ENCODE assay signal across 8 mouse cellular contexts in the genomic region with DNA sequence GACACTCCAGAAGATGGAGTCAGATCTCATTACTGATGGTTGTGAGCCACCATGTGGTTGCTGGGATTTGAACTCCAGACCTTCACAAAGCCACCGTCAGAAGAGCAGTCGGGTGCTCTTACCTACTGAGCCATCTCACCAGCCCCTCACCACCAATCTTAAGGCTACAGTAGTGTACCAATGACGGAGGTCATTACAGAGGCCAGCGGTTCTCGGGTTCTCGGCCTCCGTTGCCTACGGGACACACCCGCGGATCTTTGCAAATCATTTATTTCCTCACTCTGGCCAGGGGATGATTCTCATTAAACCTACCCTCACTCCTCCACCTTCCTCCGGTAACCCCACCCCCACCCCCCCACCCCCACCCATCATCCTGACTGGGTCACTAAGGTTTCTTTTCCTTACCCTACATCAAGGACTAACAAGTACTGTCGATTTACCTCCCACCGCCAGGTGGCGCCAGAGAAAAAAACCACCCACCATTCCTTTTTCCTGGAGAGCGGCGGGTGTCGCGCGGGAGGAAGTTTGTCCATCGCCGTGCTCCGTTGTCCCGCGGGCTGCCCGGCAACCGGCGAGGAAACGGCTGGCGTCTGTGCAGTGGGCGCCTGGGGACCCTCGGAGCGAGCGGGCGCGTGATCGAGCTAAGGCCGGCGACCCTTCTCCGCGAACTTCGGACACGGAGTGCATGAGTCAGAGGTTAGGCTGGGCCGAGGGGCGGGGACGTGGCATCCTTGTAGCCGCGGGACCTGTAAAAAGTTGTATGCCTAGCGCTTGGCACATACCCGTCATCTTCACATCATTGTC. TPM values are rescaled to one million over a fixed set of nuclear protein-coding genes. Genes with fewer than 3 reads are reported as not detected.
DNase-seq lines count a peak whose midpoint lies in the region; ATAC-seq and TF ChIP-seq lines count a peak whose summit lies in the region.

A gene (plus strand): TSS at position 496 of the 804 bp plus-strand sequence.

- peak within 1 kb of the TSS; percentile 95 for H3K9ac ChIP-seq in MEL (ENCODE audit: control insufficient read depth, low read depth, low read length, poor library complexity, severe bottlenecking)
- peak within 1 kb of the TSS; percentile 87 for H3K9ac ChIP-seq in lung, embryonic 16.5 days (ENCODE audit: low read length)

- H3K4me3 ChIP-seq in MEL (ENCODE audit: control insufficient read depth in 1 of 2, insufficient read depth in 1 of 2, low read depth in 2 of 2, low read length in 2 of 2), result peak within 1 kb of the TSS; percentile 94 to 99
- H3K4me3 ChIP-seq in cerebellum, adult 2 months (replicated peaks; ENCODE audit: insufficient read depth, low read depth, low read length), result peak within 1 kb of the TSS; percentile 95
- peak within 1 kb of the TSS; percentile 94 for H3K4me3 ChIP-seq in lung, embryonic 16.5 days (ENCODE audit: low read length)

- H3K27ac ChIP-seq in MEL (ENCODE audit: control insufficient read depth, low read depth, low read length), result 0 out of 2 replicates have a peak within 1 kb of the TSS, but pooled peaks have one; percentile 11
- peak within 1 kb of the TSS; percentile 18 for H3K27ac ChIP-seq in cerebellum, adult 2 months (ENCODE audit: insufficient read depth, low read length)
- no peak within 1 kb of the TSS for H3K27ac ChIP-seq in lung, embryonic 16.5 days (ENCODE audit: low read length)

- peak; percentile 41 to 74; a peak in 1 of 4 replicates for TF ChIP-seq POLR2A in MEL (IDR thresholded peaks at IDR 0.05; ENCODE audit: control insufficient read depth in 1 of 2, insufficient read depth in 1 of 2, low read depth in 1 of 2, low read length in 2 of 2, poor library complexity in 1 of 2)
- peak; percentile 49; the same call in 1 of the 2 replicates for TF ChIP-seq POLR2A in cerebellum, adult 2 months (IDR thresholded peaks at IDR 0.05; ENCODE audit: borderline replicate concordance, insufficient read depth, low read length)

- H3K4me2 ChIP-seq in lung, embryonic 16.5 days (ENCODE audit: low read depth, low read length), result peak within 1 kb of the TSS; percentile 57

- H3K79me2 ChIP-seq in MEL (ENCODE audit: control insufficient read depth, insufficient read depth, low read length, poor library complexity), result peaks cover 7% of the 10 kb centered on the region

- peak; percentile 34 to 84 for ATAC-seq in hematopoietic stem cell, adult 5-6 weeks (replicated peaks in 1 of 2; ENCODE audit: insufficient read depth in 1 of 2, low FRiP score in 2 of 2, low TSS enrichment in 1 of 2, low read depth in 1 of 2, poor library complexity in 2 of 2, severe bottlenecking in 2 of 2)
- ATAC-seq in lung, embryonic 16.5 days (ENCODE audit: low read depth), result peak; percentile 73

- H3K27me3 ChIP-seq in MEL (ENCODE audit: control insufficient read depth in 1 of 2, insufficient read depth in 2 of 2, low read length in 2 of 2), result no peaks in the 10 kb centered on the region
- no peaks in the 10 kb centered on the region for H3K27me3 ChIP-seq in cerebellum, adult 2 months (ENCODE audit: control insufficient read depth, insufficient read depth, low read length)
- no peaks in the 10 kb centered on the region for H3K27me3 ChIP-seq in lung, embryonic 16.5 days (ENCODE audit: control insufficient read depth, insufficient read depth, low read depth, low read length)

- 6% methylated on average over 49 of the region's 49 CpGs for WGBS in cerebellum, adult 2 months
- whole genome bisulfite sequencing in lung, embryonic 16.5 days, result 5% methylated on average over 49 of the region's 49 CpGs

- peak; percentile 96 for DNase-seq in MEL (ENCODE audit: low read depth, low spot score)
- DNase-seq in cerebellum, adult 2 months, result peak; percentile 92 to 96
- DNase-seq in forelimb bud, embryonic 11.5 days (ENCODE audit: low read depth, low spot score), result peak; percentile 97
- DNase-seq in layer of hippocampus, adult 9-10 months (ENCODE audit: low spot score), result peak; percentile 67
- DNase-seq in ovary, postnatal 10 days (ENCODE audit: low spot score), result peak; percentile 90
- peak; percentile 86 to 95 for DNase-seq in thymus, postnatal 10 days (ENCODE audit: low spot score in 2 of 2)

- peak; percentile 47 to 78 (median 76); a peak in 5 of 6 replicates for TF ChIP-seq CTCF in MEL (IDR thresholded peaks at IDR 0.05 in 2 of 3, conservative IDR thresholded peaks at IDR 0.05 in 1 of 3; ENCODE audit: control insufficient read depth in 1 of 3, insufficient read depth in 1 of 3, low read depth in 2 of 3, low read length in 3 of 3, poor library complexity in 1 of 3, severe bottlenecking in 1 of 3)
- peak; percentile 74 for TF ChIP-seq CTCF in cerebellum, adult 2 months (IDR thresholded peaks at IDR 0.05; ENCODE audit: borderline replicate concordance, insufficient read depth, low read depth, low read length)

- peak; percentile 2; the same call in 1 of the 2 replicates for TF ChIP-seq RAD21 in MEL (IDR thresholded peaks at IDR 0.05; ENCODE audit: low read depth, low read length)

- H3K36me3 ChIP-seq in MEL (ENCODE audit: control insufficient read depth in 1 of 2, insufficient read depth in 2 of 2, low read length in 2 of 2), result no peaks in the 10 kb centered on the region
- peaks cover 13% of the 10 kb centered on the region for H3K36me3 ChIP-seq in lung, embryonic 16.5 days (ENCODE audit: control insufficient read depth, insufficient read depth, low read length)

- H3K9me3 ChIP-seq in MEL (replicated peaks; ENCODE audit: insufficient read depth, low read length), result no peaks in the 10 kb centered on the region
- no peaks in the 10 kb centered on the region for H3K9me3 ChIP-seq in lung, embryonic 16.5 days (ENCODE audit: control insufficient read depth, low read length)

- peaks cover 0 to 5% of the 10 kb centered on the region in 2 experiments; a peak in 3 of 4 replicates for H3K4me1 ChIP-seq in MEL (ENCODE audit: control insufficient read depth in 1 of 2, insufficient read depth in 2 of 2, low read length in 2 of 2)
- H3K4me1 ChIP-seq in cerebellum, adult 2 months (ENCODE audit: control insufficient read depth, insufficient read depth, low read length), result peaks cover 8% of the 10 kb centered on the region; the same call in 1 of the 2 replicates
- peaks cover 6% of the 10 kb centered on the region for H3K4me1 ChIP-seq in lung, embryonic 16.5 days (replicated peaks; ENCODE audit: control insufficient read depth, insufficient read depth, low read length)

- peak in 1 of 2 experiments; percentile 25; a peak in 1 of 4 replicates for TF ChIP-seq EP300 in MEL (IDR thresholded peaks at IDR 0.05; ENCODE audit: low read depth in 1 of 2, low read length in 2 of 2)

TF ChIP-seq in MEL, 35 proteins besides CTCF, POLR2A, EP300 and RAD21 (continues in another document):
- TF ChIP-seq ETS1 (IDR thresholded peaks at IDR 0.05; ENCODE audit: low read depth, low read length) (no peak), ZNF384 (IDR thresholded peaks at IDR 0.05; ENCODE audit: low read depth, low read length) (no peak), JUND (IDR thresholded peaks at IDR 0.05; ENCODE audit: low read depth, low read length) (no peak), ZKSCAN1 (IDR thresholded peaks at IDR 0.05; ENCODE audit: low read depth, low read length) (no peak), NRF1 (IDR thresholded peaks at IDR 0.05; ENCODE audit: insufficient read depth, low read depth, low read length, poor library complexity, severe bottlenecking) (no peak), USF1 (IDR thresholded peaks at IDR 0.05; ENCODE audit: low read depth, low read length) (peak; percentile 39; the same call in 1 of the 2 replicates), UBTF (IDR thresholded peaks at IDR 0.05; ENCODE audit: borderline replicate concordance, insufficient read depth, low read depth, low read length) (no peak), ZC3H11A (IDR thresholded peaks at IDR 0.05; ENCODE audit: low read depth, low read length) (no peak), BHLHE40 (IDR thresholded peaks at IDR 0.05; ENCODE audit: borderline replicate concordance, low read depth, low read length) (no peak), SIN3A (IDR thresholded peaks at IDR 0.05; ENCODE audit: low read length) (peak; percentile 96), MAFK (IDR thresholded peaks at IDR 0.05; ENCODE audit: borderline replicate concordance, low read depth, low read length) (no peak), CHD1 (IDR thresholded peaks at IDR 0.05; ENCODE audit: low read depth, low read length) (no peak), USF2 (IDR thresholded peaks at IDR 0.05; ENCODE audit: borderline replicate concordance in 1 of 2, insufficient read depth in 1 of 2, low read depth in 1 of 2, low read length in 2 of 2) (no peak), POLR2AphosphoS5 (IDR thresholded peaks at IDR 0.05; ENCODE audit: borderline replicate concordance, low read depth, low read length) (no peak), NELFE (IDR thresholded peaks at IDR 0.05; ENCODE audit: low read depth, low read length) (peak; percentile 76), HCFC1 (IDR thresholded peaks at IDR 0.05; ENCODE audit: low read depth, low read length) (peak; percentile 90), ELF1 (IDR thresholded peaks at IDR 0.05; ENCODE audit: low read depth, low read length) (peak; percentile 83), MAZ (IDR thresholded peaks at IDR 0.05; ENCODE audit: low read depth, low read length) (peak; percentile 46; the same call in 1 of the 2 replicates), ZMIZ1 (IDR thresholded peaks at IDR 0.05; ENCODE audit: low read depth, low read length) (no peak), POLR2AphosphoS2 (IDR thresholded peaks at IDR 0.05; ENCODE audit: low read length) (0 out of 2 replicates have a peak, but pooled peaks have one; percentile 43), TBP (IDR thresholded peaks at IDR 0.05; ENCODE audit: low read depth, low read length) (peak; percentile 36; the same call in 1 of the 2 replicates), MXI1 (IDR thresholded peaks at IDR 0.05; ENCODE audit: low read depth, low read length) (peak; percentile 87), MEF2A (IDR thresholded peaks at IDR 0.05; ENCODE audit: extremely low read depth, insufficient replicate concordance, low read depth, low read length, poor library complexity, severe bottlenecking) (no peak), SMC3 (IDR thresholded peaks at IDR 0.05; ENCODE audit: low read depth, low read length) (peak; percentile 42; the same call in 1 of the 2 replicates), CHD2 (IDR thresholded peaks at IDR 0.05; ENCODE audit: low read length) (no peak), MAX (IDR thresholded peaks at IDR 0.05; ENCODE audit: low read length) (no peak; the same call in 1 of the 2 replicates), E2F4 (IDR thresholded peaks at IDR 0.05; ENCODE audit: borderline replicate concordance, low read depth, low read length) (no peak)

RNA-seq across cellular contexts. Expression of the gene that starts here (rescaled TPM):
- total RNA-seq in MEL (2012; rRNA removed), result 10.4 and 13.6 TPM in 2 replicates
- polyA plus RNA-seq in MEL (2012; ENCODE audit: insufficient read depth in 1 of 2, insufficient read length in 2 of 2, low read depth in 1 of 2, low replicate concordance in 2 of 2, missing spikeins in 1 of 2), result 10 to 100 TPM in 1 of 2 experiments, not detected in 1; 21.1 TPM
- 33.9 and 35.5 TPM in 2 replicates for polyA plus RNA-seq in cerebellum, adult 2 months (2012; rRNA removed)
- total RNA-seq in hematopoietic stem cell, adult 5-6 weeks (2017), result 16.3 and 21.2 TPM in 2 replicates
- polyA plus RNA-seq in lung, embryonic 16.5 days (2015; fragmentation: Nextera tagmentation; extraction: Ambion mirVana), result 11.5 and 14.0 TPM in 2 replicates
